Mouse (Mus musculus) thymus, adult 2 months (tissue): ENCODE measurements around the gene Dnajc10.

Source experiments
- CTCF ChIP-seq: fragments of 200-500 bp; IDR thresholded peaks from 2 replicates; pipeline ENCODE4 v1.5.1; 2012; ENCODE audit warnings: mild to moderate bottlenecking, control low read depth, low read length, moderate library complexity, borderline replicate concordance; ENCODE audit not compliant: control insufficient read depth, poor library complexity, insufficient read depth; ENCODE audit errors: extremely low read depth
- POLR2A ChIP-seq: fragments of 200-500 bp; IDR thresholded peaks from 2 replicates; pipeline ENCODE4 v1.6.1; 2012; ENCODE audit warnings: mild to moderate bottlenecking, low read length, control low read depth, moderate library complexity; ENCODE audit not compliant: control insufficient read depth, poor library complexity, insufficient read depth; ENCODE audit errors: extremely low read depth

DNA sequence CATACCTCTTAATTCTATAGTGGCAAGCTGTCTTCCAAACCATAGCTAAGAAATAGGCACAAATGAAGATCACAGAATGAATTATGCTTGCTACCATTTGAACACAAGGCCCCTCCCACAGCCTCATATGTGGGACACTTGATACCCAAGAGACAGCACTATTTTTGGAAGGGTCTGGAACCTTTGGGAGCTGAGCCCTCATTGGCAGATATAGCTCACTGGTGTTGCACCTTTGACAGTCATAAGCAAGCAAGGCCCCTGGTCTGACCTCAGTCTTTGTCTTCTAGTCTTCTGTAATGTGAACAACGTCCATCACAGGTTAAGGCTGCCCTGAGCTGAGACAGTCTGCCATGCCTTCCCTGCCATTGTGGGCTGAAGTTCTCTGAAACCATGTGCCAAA, 43.8 kb upstream of the Dnajc10 start:
- TF ChIP-seq POLR2A (no peak), CTCF (no peak)
